Mouse (Mus musculus) splenic B cell, adult 2 months (primary cell): ENCODE results near the gene Polq.
"Not testable (repeated sequence)": the region's sequence is repeated elsewhere in the genome, so short reads cannot be mapped to it uniquely, and the experiment has no call there.

Experiments used
- DNase-seq: peaks from one replicate; pipeline ENCODE4 v3.0.0-alpha.2; 2011; ENCODE audit warnings: low read depth, low spot score
- H3K27me3 ChIP-seq: 2 replicates; pipeline ENCODE4 v1.6.1; 2012; ENCODE audit warnings: mild to moderate bottlenecking, low read length, moderate library complexity, mixed read lengths; ENCODE audit not compliant: control insufficient read depth, poor library complexity, insufficient read depth, severe bottlenecking
- H3K36me3 ChIP-seq: 2 replicates; pipeline ENCODE4 v1.6.1; 2012; ENCODE audit warnings: mild to moderate bottlenecking, low read length, moderate library complexity, mixed read lengths; ENCODE audit not compliant: control insufficient read depth, poor library complexity, insufficient read depth, severe bottlenecking

The Polq gene

DNA sequence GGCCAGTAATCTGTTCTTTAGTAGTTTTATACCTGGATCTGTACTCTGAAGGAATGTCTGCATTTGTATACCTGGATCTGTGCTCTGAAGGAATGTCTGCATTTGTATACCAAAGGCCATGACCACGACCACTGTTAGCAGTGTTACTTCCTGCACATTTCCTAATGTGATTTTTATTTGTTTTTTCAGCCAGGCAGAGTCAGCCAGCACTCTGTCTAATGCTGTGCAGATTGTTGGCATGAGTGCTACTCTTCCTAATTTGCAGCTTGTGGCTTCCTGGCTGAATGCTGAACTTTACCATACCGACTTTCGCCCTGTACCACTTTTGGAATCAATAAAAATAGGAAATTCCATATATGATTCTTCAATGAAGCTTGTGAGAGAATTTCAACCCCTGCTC lies 16.0 kb downstream of the Polq start:
- DNase-seq: no peak
- Histone ChIP-seq H3K36me3 (no peaks in the 10 kb centered on the region), H3K27me3 (no peaks in the 10 kb centered on the region)

DNA sequence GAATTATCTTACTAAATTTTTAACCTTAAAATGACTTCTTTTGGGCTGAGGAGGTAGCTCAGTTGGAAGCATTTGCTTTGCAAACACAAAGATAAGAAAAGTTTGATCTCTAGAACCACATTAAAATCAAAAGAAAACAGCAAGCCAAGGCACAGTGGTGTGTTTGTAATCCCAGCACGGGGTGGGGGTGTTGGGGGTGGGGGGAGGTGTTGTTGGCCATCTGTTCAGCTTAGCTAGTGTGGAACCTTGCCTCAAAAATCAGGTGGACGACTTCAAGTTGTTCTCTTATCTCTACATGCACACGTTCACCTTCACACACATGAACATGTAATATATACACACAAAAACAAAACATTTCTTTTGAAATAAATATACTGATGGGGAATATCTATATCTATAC lies 20.4 kb downstream of the Polq start:
- DNase-seq: no peak
- H3K36me3 ChIP-seq: no peaks in the 10 kb centered on the region
- no peaks in the 10 kb centered on the region for H3K27me3 ChIP-seq

DNA sequence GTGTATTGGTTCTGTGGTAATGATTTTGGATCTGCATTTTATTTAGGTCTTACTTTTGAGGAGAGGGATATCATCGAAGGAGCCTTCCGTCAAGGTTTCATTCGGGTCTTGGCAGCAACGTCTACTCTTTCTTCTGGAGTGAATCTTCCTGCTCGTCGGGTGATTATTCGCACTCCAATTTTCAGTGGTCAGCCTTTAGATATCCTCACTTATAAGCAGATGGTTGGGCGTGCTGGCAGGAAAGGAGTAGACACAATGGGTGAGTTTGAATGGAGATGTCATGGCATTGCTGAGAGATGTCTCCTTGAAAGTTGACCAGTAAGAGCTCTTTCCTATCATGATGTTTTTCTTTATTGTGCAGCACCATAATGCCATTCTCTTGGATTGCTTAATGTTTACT lies 23.2 kb downstream of the Polq start:
- H3K36me3 ChIP-seq: no peaks in the 10 kb centered on the region
- DNase-seq: no peak
- no peaks in the 10 kb centered on the region for H3K27me3 ChIP-seq

DNA sequence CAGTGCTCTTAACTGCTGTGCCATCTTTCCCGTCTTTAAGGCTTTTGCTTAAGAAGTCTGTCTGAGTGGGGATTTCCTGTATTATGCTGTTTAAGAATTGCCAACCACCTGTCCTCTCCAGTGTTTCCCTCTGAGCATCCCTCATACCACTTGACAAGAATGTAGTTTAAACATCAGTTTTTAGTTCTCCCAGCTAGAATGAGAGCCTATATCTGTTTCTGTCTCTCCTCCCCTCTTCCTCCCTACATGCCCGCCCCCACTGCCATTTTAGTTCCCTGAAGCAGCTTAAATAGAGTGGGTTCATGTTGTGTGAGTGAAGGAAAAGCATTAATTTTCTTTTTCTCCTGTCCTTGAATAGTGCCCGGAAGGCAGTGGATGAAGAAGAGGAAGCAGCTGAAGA lies 48.0 kb downstream of the Polq start:
- no peak for DNase-seq
- Histone ChIP-seq H3K36me3 (no peaks in the 10 kb centered on the region), H3K27me3 (no peaks in the 10 kb centered on the region)

DNA sequence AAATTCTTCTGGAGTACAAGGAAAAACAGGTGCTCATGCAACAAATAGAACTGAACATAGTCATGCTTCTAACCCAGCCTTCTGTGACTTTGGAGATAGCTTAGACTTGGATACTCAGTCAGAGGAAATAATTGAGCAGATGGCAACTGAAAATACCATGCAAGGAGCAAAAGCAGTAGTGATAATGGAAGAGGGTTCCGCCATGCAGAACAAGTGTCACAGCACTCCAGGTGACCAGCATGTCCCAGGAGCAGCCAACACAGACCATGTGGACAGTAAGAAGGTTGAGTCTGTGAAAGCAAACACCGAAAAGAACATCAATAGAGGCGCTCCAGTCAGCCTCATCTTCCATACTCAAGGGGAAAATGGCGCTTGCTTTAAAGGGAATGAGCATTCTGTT lies 49.7 kb downstream of the Polq start:
- H3K36me3 ChIP-seq: no peaks in the 10 kb centered on the region
- DNase-seq: no peak
- no peaks in the 10 kb centered on the region for H3K27me3 ChIP-seq

DNA sequence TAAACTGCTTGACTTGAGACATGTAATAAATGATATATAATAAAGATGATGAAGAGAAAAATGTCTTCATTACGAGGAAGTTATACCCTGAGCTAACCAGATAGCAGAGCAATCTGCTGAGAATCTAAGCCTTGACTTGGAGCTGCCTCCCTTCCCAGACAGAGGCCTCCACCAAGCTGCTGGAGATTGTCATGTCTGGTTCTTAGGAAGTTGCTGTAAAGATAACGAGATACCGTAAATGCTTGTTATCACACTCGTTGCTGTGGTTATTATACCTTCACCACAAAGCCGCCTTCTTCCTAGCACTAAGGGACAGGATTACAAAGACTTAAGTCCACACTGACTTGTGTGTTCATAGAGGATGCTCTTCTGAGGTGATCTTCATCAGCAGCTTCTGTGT lies 60.8 kb downstream of the Polq start:
- DNase-seq: no peak
- Histone ChIP-seq H3K27me3 (no peaks in the 10 kb centered on the region), H3K36me3 (no peaks in the 10 kb centered on the region)

DNA sequence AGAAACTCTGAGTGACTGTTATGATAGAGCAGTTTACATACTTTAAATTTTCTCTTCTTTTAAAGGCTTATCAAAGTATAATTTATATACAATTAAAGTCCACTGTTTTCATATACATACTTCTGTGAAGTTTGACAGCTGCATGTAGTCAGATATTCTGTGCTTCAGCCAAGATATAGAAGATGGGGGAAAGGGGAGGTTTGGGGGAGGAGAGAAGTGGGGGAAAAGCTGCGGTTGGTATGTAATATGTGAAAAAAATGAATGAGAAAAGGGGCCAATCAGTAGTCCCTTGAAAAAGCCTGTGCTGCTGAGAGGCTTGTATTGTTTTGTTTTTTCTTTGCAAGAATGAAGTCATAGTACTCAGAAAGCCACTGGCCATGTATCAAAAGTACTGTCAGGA lies 78.1 kb downstream of the Polq start:
- H3K27me3 ChIP-seq: no peaks in the 10 kb centered on the region
- DNase-seq: no peak
- H3K36me3 ChIP-seq: no peaks in the 10 kb centered on the region

DNA sequence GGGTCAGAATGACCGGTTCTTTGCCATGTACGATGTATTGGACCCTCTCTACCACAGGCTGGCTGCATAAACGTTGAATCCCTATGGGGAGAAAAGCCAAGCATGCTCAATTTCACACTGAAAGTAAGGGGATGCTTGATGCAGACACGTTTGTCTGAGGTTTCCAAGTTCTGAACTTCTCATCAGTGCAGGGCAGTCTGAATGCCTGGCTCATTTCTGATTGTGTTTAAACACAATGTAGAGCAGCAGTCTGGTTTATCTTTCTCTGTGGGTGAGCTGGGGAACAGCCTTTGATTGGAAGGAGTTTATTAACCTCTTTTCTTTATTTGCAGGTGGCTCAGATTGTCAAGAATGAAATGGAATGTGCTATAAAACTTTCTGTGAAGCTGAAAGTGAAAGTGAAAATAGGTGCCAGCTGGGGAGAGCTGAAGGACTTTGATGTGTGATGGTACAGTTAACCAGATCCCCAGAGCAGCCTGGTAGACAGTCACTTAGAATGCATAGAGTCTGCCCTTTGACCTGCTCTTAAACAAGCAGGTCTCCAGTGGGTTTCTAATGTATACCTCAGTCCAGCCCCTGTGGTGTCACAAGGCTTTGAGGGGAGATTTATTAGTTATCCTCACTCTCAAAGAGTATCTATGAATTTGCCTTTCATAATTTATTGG lies 82.7 kb downstream of the Polq start:
- peak; percentile 36 for DNase-seq
- no peaks in the 10 kb centered on the region for H3K27me3 ChIP-seq
- H3K36me3 ChIP-seq: no peaks in the 10 kb centered on the region

DNA sequence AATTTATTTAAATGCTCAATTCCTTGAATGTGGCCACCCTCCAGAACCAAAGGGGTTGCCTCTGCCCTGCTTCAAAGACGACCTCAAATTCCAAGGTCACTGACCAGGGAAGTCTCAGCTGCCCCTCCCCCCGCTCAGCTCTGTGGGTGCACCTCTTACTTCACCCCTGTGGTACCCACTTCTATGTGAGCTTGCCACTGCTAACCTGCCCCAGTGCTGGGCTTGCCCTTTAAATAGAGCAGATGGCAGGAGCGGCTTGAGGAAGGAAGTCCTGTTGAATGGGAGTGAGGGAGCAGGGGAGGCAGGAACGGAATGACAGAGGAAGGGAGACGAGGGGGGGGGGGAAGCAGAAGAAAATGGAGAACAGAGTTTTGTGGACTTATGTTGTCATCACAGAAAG lies 97.2 kb downstream of the Polq start:
- no peaks in the 10 kb centered on the region for H3K27me3 ChIP-seq
- no peak for DNase-seq
- H3K36me3 ChIP-seq: no peaks in the 10 kb centered on the region

DNA sequence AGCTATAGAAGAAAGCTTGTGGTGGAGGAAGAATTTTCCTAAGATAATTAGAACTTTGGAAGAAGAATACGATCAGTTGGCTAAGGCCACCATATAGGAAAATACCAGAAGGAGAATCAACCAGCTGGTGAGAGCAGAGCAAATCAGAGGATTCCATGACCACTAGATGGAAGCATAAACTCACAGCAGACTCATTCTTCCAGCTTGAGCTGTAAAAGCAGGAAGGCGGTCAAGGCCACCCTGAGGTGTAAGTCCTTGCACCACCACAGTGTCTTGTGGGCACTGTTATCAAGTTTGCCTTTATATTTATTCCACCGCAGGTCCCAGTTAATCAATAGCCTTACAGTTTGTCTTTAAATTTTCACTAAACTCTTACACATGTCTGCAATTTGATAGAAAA lies 97.7 kb downstream of the Polq start:
- DNase-seq: peak; percentile 23
- H3K36me3 ChIP-seq: no peaks in the 10 kb centered on the region
- no peaks in the 10 kb centered on the region for H3K27me3 ChIP-seq

DNA sequence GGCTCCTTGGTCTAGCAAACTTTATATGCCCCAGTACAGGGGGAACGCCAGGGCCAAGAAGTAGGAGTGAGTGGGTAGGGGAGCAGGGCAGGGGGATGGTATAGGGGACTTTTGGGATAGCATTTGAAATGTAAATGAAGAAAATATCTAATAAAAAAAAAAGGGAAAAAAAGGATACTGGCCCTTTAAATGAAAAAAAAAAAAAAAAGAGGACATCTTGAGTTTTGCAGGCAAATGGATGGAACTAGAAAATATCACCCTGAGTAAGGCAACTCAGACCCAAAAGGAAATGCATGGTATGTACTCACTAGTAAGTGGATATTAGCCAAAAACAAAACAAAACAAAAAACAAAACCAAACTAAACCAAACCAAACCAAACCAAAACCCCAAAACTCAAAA lies 113.6 kb downstream of the Polq start:
- H3K27me3 ChIP-seq, DNase-seq, H3K36me3 ChIP-seq: not testable (repeated sequence)
